Mouse (Mus musculus) heart, adult 2 months (tissue): Measurements from ENCODE around the gene Hspa8.

Experiments
- EP300 ChIP-seq: fragments of 200-500 bp; IDR thresholded peaks from 2 replicates; pipeline ENCODE4 v1.6.1; 2011; ENCODE audit warnings: low read depth, low read length, control low read depth; ENCODE audit not compliant: insufficient read depth
- POLR2A ChIP-seq: fragments of 200-500 bp; IDR thresholded peaks from 2 replicates; pipeline ENCODE4 v1.6.1; 2011; ENCODE audit warnings: mild to moderate bottlenecking, low read depth, low read length, control low read depth; ENCODE audit not compliant: insufficient read depth

DNA sequence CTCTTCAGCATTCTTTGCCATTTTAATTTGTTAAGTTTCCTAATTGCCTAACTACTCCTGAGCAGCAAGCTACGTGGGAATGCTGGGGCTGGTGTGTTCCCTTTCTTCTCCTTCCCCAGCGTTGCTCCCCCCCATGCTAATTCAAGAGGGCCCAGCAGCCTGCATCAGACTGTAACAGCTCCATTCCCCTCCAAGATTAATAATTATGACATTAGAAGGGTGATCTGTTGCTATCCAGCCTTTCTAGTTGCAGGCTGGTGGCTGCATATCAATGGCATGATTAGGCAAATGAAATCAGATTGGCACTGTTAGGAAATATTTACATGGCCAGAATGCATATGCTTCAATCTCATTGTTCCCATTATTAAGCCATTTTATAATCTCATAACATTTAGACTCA lies 50.7 kb downstream of the Hspa8 start:
- no peak for TF ChIP-seq EP300
- TF ChIP-seq POLR2A, result no peak
